Mouse (Mus musculus): ENCODE results near the gene Olfr773. TPM values are rescaled to one million over a fixed set of nuclear protein-coding genes. Genes with fewer than 3 reads are reported as not detected.

The Olfr773 gene
- not detected in 2 replicates for total RNA-seq (2023)

DNA sequence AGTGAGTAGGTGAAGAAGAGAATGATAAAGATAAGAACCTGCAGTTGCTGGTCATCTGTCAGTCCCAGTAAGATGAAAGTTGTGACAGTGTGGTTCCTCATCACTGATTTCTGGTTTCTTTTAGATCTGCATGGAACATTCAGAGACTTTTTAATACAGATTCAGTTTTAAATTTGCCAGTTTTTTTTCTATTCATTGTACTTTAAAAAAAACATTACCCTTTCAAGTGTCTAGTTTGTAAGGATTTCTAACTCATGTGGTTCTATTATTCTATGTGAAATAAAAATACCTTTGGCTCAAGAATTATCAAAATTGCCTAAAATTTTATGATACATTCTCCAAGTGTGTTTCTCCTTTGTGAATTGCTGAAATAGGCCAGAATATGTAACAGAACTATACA lies at the start of gene Olfr773:
Gene Olfr773, minus strand, starts transcription at position 101 of the 400 bp plus-strand sequence.

DNA sequence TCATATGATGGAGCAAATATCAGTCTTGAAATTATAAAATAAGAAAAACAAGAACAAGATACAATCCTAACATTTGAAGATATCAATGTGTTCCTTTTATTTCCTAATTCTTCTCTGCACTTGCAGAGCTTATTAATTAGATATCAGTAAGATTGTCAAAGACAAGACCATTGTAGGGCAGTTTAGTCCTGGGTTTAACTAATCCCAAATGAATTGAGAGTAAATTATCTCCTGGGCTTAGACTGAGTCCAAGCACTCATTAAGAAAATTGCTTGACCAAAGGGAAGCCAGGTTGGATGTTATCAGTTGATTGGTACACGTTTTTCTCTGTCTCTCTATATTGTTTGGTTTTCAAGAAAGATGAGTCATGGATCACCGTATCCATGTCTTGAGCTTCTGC lies 48.7 kb upstream of the Olfr773 start, which contains the start of gene Olfr774:
Gene Olfr774, plus strand, starts transcription at position 301 of the 400 bp plus-strand sequence.

DNA sequence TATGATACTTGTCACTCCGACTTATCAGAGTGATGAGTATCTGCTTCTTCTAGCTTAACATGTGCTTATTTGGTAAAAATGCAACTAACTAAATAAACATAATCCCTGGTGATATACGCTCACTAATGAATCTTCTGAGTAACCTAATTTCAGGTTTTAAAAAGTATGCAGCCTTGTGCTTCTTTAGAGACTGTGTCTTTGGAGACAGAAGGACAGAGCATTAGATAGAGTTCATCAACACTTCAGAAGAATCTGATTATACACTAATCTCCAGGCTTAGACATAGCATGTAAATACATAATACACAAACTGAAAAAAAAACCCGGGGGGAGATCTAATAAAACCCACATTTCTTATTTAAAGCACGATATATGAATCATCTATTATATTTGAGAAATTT lies 9.4 kb downstream of the Olfr773 start, which contains the start of gene Olfr772:
Gene Olfr772, minus strand, starts transcription at position 101 of the 400 bp plus-strand sequence.

DNA sequence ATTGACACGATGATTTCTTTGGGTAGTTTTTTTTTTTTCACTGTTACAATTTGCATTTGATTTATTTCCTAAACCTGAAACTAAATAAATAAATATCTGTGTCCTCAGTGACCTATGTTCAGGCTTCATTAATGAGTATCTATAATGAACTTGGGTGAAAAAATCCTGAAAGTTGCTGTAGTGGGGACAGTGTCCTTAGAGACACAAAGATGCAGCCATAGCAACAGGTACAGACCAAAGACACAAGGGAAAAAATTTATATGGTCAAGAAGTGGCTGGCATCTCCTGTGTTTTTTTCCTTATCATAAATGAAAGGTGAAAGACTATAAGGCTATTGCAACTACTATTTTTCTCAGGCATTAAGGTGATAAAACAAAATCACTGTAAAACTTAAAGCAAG lies 22.6 kb downstream of the Olfr773 start, which contains the start of gene Olfr771:
Gene Olfr771, minus strand, starts transcription at position 101 of the 400 bp plus-strand sequence.

DNA sequence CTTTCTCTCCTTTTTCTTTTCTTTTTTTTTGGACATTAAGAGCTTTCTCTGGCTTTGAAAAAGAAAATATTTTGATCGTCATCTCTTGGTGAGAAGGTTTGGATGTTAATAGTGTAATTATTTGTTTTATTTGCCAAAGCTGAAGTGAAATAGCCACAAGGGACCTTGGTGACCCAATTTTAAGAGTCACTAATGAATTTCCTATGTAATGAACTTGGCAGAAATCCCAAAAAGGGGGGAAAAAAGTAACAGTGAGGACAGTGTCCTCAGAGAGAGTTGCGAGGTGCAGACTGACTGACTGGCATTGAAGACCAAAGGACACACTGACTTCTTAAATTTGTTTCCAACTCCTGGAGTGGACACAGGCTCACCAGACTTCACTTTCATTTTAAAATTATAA lies 48.3 kb downstream of the Olfr773 start, which contains the start of gene Olfr770:
Gene Olfr770, minus strand, starts transcription at position 101 of the 400 bp plus-strand sequence.

Other genes with a start within 250 kb of the Olfr773 start
- gene Mettl7b, start 226.4 kb downstream of the Olfr773 start, total RNA-seq (2023): not detected in 2 replicates
- gene Olfr9, start 198.0 kb downstream of the Olfr773 start, total RNA-seq (2023): not detected in 2 replicates
- gene Olfr763, start 176.6 kb downstream of the Olfr773 start, total RNA-seq (2023): not detected in 2 replicates
- gene Olfr764-ps1, start 147.5 kb downstream of the Olfr773 start, total RNA-seq (2023): not detected in 2 replicates
- gene Olfr765, start 137.4 kb downstream of the Olfr773 start, total RNA-seq (2023): not detected in 2 replicates
- gene Olfr766-ps1, start 118.4 kb downstream of the Olfr773 start, total RNA-seq (2023): not detected in 2 replicates
- 0.09 TPM in 1 of 2 replicates, not detected in the other for gene Olfr767, start 104.5 kb downstream of the Olfr773 start, total RNA-seq (2023)
- gene Olfr768, start 88.0 kb downstream of the Olfr773 start, total RNA-seq (2023): not detected in 2 replicates
- not detected in 2 replicates for gene Olfr769, start 69.6 kb downstream of the Olfr773 start, total RNA-seq (2023)
- gene Olfr770, start 48.4 kb downstream of the Olfr773 start, total RNA-seq (2023): not detected in 2 replicates
- not detected in 2 replicates for gene Olfr771, start 22.7 kb downstream of the Olfr773 start, total RNA-seq (2023)
- not detected in 2 replicates for gene Olfr772, start 9.5 kb downstream of the Olfr773 start, total RNA-seq (2023)
- gene Olfr774, start 48.8 kb upstream of the Olfr773 start, total RNA-seq (2023): not detected in 2 replicates
- not detected in 2 replicates for gene Olfr775, start 61.0 kb upstream of the Olfr773 start, total RNA-seq (2023)
- gene Olfr776, start 71.7 kb upstream of the Olfr773 start, total RNA-seq (2023): not detected in 2 replicates
- gene Olfr777, start 84.1 kb upstream of the Olfr773 start, total RNA-seq (2023): not detected in 2 replicates
- not detected in 2 replicates for gene Olfr780, start 130.7 kb upstream of the Olfr773 start, total RNA-seq (2023)
- gene Olfr781, start 141.4 kb upstream of the Olfr773 start, total RNA-seq (2023): not detected in 2 replicates
- not detected in 2 replicates for gene Olfr782, start 161.4 kb upstream of the Olfr773 start, total RNA-seq (2023)
- gene Olfr784, start 196.7 kb upstream of the Olfr773 start, total RNA-seq (2023): 0.28 TPM in 1 of 2 replicates, not detected in the other
- not detected in 2 replicates for gene Olfr785, start 218.0 kb upstream of the Olfr773 start, total RNA-seq (2023)
- not detected in 2 replicates for gene Olfr786, start 239.9 kb upstream of the Olfr773 start, total RNA-seq (2023)